Mouse (Mus musculus) CD4-positive naive resting alpha-beta T cell, adult 57 days (primary cell): ENCODE measurements around the gene Scgb2b11. TPM values are rescaled to one million over a fixed set of nuclear protein-coding genes. Genes with fewer than 3 reads are reported as not detected.

Source experiments
- total RNA-seq: library from RNA; stranded (reverse); gene quantifications from one replicate; pipeline ENCODE4 v1.2.4, GENCODE M21; 2023

Gene Scgb2b11
- total RNA-seq: not detected

DNA sequence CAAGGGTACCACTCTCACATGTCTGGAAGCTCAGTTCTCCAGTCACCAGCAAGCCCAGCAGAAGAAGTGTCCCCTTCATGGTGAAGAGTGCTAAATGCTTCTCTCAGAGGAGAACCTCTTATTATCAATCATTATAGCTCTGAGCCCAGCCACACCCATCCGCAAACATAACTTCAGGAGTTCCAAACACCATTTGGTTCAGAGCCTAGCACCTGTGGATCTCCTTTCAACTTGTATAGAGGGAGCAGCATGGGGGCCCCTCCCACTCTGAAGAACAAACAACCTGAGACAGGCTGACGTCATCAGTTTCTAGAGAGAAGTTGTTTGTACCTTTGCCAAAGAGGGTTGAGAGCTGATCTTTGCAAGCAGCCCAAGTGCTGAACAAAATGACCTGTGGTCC, at the start of gene Scgb2b11:
Gene Scgb2b11, minus strand, starts transcription at position 101 of the 400 bp plus-strand sequence.

GRCm38 (mm10) chr7:32222540-32222939, 11.6 kb upstream of the Scgb2b11 start, which contains the start of gene Scgb1b11:
TSS of gene Scgb1b11 (plus strand) at chr7:32222840.

Other genes starting within 250 kb of the Scgb2b11 start
- gene Scgb1b10, start 110.3 kb downstream of the Scgb2b11 start, total RNA-seq: not detected
- gene Scgb1b11, start 11.7 kb upstream of the Scgb2b11 start, total RNA-seq: not detected
- gene Scgb2b12, start 116.1 kb upstream of the Scgb2b11 start, total RNA-seq: not detected
- gene Scgb1b12, start 123.0 kb upstream of the Scgb2b11 start, total RNA-seq: not detected
- not detected for gene Scgb1b29, start 230.4 kb upstream of the Scgb2b11 start, total RNA-seq